Mouse (Mus musculus) ovary, adult 18-20 months (tissue): ENCODE data around the gene Chpf.

ENCODE experiments used
- DNase-seq: peaks from one replicate; pipeline ENCODE4 v3.0.0; 2022; ENCODE audit warnings: low spot score, mixed read lengths

The Chpf gene

DNA sequence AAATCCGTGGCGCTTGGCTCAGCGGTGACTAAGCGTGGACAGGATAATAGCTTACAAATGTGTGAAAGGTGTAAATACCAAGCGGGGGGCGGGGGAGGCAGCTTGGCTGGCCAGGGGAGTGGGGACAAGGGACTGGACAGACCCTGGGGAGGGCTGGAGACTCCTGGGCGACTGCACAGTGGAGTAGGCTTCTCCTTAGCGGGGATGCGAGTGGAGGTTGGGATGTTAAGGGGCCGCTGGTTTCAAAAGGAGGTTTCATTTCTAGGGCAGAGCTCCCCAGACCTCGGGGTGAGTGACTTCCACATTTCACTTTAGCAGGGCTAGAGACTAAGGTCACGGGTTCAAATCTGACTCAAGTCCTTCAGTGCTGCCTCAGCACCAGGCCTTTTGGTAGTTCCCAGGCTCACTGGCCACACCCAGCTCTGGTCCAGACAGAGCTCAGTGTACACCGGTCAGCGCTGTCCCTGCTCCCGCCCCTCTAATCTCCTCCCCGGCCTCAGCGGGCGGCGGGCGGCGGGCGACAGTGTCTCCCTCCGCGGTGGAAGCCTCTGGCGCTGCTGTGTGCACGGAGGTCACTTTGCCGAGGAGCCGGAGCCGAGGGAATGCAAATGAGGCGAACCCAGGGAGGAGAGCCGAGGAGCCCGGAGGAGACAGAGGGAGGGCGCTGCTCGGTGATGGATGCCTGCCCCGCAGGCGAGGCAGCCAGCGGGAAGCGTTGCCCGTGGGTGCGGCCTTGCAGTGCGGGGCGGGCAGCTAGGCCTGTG lies 20.9 kb downstream of the Chpf start:
- DNase-seq, result peak; percentile 47

DNA sequence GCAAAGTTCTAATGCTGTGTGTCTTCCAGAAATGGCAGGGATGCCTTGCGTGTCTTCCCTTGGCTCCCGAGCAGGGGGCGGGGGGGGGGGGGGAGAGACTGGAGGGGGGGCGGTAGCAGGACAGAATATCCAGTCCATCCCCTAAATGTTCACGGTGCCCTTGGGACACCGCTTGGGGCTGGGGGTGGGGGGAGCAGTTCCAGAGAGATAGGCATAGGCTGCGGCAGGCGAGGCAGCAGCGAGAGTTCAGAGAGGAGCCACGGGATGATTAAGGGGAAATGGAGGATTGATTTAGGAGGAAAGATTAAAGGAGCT lies 21.4 kb downstream of the Chpf start:
- DNase-seq, result no peak

DNA sequence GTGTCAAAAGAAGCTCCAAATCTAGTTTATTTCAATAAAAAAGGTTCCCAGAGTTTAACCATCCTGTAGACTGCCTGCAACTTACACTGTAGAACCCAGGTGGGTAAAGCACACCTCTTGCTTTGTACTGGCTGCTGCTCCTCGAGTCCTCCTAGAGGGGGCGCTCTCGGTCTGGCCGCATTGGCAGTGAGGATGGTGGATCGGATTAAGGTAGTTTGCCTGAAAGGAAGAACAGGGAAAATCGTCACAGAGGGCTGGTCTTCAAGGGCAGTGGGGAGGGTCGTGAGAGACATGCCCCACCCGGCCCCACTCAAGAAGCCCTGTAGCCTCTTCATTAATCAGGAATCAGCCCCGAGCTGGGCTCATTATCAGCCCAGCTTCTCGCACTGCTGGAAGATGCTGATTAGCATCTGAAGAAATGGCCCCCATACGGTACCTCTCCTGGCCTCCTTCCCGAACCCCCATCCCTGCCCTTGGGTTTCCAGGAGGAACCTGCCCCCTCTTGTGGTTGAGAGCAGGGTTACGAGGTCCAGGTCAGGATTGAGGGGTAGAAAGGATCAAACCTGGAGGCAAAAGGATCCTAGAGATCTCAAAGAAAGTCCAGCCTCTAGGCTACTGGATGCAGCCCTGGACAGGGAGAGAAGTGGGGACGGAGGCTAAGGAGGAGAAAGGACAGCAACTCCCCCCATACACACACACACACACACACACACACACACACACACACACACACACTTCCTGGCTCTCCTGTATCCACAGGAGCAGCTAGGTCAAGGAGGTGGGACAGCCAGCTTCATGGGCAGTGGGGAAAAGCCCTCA lies 22.2 kb downstream of the Chpf start:
- no peak for DNase-seq

DNA sequence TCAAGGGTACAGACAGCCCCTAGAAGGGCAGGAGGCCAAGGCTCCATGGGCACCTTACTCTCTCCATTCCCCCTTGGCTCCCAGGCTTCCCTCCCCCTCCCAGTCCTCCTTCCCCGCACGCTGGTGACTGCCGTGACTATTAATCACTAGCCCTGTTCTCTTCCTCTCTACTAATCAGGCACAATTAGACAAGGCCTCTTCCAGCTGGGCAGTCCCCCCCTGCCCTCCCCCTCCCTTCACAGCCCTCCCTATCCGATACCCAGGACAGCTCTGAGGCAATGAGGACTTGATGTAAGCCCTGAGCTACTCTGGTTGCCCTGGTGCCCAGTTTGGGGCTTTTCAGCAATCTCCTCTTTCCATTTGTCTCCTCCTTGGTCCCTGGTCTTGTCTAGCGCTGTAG lies 23.2 kb downstream of the Chpf start:
- DNase-seq, result no peak

DNA sequence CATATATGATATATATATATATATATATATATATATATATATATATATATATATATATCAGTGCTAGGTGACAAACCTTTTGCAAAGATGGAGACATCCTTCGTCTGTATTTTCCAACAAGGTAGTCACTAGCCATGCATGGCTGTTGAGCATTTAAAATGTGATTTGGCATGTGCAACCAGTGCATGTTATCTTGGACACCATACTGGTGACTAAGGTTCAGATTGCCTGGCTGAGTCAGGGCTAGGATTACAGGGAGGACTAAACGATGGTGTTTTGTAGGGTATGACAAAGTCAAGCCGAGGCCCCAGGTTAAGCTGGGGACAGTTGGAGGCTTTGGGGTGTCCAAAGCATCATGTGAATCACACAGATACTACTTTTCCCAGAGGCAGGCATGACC lies 23.7 kb downstream of the Chpf start:
- DNase-seq, result no peak

DNA sequence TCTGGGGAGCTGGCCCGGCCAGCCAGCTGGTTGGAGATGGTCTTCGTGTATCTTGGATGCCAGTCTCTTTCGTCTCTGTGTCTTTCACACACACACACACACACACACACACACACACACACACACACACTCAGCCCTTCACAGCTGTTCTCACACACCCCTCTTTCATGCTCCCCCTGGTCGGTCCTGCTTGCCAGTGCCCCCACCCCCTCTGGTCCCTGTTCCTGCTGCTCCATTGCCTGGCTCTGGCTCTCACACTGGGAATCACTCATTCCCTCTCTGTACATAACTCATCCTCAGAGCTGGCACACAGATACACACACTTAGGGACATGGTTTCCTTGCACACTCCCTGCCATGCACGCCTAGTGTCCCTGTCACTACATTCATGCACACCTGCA lies 27.2 kb downstream of the Chpf start:
- DNase-seq, result no peak

DNA sequence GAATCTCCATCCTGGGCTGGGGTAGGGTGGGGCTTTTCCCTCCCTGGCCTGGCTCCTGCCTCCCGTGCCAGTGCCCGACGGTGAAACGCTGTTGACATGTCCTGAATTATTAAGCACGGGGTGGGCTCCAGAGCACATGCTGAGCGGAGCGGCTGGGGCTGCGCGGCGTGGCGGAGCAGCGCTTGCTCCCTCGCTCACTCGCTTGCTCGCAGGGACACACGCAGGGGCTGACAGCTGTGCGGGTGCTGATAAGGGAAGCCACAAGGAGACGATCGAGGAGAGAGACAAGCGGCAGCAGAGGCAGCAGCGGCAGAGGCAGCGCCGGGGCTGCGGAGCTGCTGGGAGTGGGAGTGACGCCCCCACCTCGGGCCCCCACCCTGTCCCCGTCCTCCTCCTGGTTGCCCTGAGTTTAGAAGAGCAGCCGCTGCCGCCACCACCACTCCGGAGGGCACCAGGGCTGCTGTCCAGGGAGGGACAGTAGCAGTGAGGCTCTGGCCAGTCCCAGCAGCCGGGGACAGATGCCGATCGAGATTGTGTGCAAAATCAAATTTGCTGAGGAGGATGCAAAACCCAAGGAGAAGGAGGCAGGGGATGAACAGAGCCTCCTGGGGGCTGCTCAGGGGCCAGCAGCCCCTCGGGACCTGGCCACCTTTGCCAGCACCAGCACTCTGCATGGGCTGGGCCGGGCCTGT lies 28.6 kb downstream of the Chpf start, which contains the start of gene Asic4:
TSS of gene Asic4 (plus strand) at position 123 of the 692 bp plus-strand sequence.
- DNase-seq, result no peak

DNA sequence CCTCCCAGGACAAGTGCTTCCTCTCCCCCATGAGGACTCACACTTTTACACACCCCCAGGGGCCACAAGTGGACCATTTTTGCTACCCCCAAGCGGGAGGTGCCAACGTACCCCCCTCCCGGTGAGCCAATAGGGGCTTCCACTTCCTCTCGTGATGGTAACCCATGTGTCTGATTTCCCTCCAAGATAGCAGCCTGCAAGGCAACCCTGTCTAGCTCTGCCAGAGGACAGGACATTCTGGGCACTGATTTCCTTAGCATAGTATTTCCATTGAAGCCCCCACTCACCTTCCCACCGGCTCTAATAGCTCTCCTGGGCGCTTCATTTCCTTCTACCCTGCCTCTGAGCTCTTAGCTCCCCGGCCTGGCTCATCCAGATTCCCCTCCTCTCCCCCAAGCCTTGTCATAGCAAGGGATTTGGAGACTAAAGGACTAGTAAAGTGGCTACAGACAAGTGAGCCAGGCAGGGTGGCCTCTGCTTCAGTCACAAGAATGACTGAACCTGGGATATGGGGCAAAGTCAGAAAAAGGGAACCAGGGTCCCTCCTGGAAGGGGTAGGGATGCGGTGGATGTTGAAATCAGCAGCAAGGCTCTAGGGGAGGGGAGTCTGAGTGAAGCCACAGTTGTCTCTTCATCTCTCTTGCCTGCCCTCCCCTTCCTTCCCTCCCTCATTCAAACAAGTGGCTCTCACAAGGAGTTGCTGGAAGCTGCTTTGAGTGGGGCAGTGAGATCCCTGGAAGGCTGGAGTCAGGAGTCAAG lies 29.6 kb downstream of the Chpf start:
- DNase-seq, result no peak

DNA sequence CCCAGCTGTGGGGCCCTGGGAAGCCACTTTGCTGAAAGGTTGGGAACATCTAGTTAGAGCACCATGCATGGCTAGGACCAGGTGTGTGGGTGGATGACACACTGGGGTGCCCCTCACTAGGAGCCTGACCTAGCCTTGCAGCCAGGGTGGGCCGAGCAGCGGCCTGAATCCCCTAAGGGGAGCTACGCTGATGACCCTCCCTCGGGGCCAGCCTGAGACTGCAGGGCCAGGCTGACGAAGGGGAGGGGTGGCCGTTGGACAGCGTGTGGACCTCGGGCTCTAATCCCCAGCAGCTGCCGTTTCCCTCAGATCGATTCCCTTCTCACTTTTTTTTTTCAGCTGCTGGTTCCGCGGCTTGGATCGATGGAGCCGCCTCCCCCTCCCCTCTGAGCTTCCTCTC lies 30.2 kb downstream of the Chpf start:
- no peak for DNase-seq

DNA sequence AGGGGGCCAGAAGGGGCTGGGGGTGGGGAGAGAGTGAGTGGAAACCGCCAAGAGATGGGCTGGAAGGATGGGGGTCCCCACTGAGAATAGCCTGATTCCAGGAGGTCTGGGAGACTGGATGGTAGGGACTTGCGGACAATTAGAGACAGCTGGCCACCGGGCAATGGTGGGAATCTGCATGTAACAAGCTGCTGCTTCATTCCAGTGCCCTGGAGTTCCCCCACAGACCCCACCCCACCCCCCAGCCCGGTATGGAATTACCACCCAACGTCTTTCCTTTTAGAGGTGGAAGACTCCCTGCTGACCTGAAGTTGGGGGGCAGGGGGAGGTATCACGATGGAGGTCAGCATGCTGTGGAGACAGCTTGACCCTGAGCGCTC lies 31.1 kb downstream of the Chpf start:
- DNase-seq, result no peak

DNA sequence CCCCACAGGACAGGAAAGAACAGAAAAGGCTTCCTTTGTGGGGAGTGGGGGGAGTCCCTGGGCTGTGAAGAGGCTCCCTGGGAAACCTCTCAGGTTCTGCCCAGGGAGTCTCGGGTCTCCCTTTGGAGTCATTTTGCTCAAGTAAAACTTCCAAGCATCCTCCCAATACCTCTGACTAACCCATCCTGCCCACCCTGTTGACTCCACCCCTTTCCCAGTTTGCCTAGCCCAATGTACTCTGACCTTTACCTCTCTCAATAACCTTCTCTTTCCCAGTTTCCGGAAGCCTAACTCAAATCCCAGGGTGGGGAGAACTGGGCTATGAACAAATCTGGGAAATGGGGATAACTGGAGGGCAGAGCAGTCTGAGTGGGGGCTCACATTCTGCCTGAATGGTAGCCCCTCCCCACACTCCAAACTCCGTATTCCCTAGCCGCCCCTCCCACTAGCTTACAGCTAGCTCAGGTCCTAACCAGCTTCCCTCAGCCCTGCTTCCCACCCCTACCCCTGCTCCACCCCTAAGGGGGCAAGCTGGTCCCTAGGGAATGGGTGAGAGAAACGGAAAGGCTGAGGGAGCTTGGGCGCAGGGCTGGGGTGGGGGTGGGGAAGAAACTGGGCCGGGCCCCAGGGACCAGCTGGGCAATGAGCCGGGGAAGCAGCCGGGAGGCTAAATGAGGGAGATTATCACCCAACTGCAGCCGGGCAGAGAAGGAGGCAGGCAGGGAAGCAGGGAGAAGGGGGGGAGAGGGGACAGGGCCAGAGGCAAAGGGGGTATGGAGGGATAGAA lies 31.6 kb downstream of the Chpf start:
- DNase-seq, result no peak

DNA sequence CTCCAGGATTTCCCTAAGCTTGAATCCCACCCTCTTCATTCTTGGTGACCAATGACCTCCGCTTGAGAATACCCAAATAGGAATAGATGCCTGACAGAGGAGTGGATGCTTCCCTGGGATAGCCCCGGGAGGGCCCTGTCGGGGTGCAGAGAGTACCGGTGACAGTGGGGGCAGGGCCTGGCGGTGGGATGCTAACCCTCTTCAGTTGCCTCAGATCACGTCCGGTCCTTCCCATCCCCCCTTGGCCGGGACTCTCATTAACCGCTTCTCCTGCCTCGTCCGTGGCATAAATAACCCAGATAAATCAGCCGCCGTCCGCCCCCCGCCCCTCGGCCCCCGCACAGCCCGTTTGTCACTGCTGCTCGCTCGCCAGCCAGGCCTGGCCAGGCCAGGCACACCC lies 32.5 kb downstream of the Chpf start:
- no peak for DNase-seq

DNA sequence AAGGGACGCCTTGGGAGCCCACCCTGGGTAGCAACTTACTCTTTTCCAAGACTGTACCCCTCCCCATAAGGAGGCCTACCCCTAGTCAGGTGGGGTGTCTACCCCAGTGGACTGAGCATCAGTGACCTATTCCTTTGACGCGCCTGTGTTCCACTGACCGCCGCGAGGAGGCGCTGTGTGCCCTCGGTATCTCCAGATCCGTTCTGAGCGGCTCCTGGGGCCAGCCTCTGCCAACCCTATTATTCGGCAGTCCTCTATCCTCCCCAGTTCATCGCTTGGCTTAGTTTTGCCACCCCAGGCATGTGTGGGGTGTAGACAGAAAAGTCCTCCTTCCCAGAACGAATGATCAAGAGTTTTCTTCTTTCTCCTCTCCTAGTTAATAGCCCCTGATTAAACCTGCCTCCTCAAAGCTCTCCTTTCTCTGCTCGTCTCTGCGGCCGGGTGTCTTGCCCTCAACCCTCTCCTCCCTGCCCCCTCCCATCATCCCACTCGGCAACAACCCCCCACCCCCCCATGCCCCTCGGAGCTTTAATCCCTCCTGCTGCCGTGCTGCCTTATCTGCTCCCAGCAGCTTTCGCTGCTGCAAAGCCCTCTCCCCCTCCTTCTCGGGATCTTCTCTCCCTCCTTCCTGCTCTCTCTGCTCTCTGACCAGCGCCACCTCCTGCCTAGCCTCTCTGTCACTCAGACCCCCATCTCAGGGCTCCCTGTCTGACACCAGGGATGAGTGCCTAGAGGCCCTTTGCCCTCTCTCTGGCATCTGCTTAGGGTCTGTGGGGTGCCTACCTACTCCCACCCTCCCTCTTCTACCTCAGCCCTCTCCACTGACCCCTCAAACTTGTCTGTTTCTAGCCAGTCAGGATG lies 33.1 kb downstream of the Chpf start:
- no peak for DNase-seq

DNA sequence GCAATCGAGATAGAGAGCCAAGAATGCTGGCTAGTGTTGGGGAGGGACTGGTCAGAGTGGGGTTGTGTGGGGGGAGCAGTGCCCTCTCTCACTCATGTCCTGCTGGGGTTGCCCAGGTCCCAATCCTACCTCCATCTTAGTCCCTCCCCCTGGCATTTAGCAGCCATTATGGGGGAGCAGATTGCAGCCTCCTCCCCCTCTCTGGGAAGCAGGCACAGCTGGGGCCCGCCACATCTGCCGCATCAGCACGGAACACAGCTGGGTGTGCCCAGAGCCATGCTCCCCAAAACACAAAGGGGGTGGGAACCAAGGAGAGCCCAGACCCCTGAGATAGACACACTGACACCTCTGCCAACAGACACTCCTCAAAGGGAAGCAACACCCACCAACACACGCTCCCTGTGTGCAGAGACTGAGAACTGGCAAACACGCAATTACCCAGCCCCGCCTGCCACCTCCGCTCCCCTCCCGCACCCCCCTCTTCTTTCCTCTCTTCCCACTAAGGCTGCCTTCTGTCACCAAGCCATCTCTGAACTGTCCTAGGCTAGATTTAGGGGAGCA lies 33.9 kb downstream of the Chpf start:
- no peak for DNase-seq

DNA sequence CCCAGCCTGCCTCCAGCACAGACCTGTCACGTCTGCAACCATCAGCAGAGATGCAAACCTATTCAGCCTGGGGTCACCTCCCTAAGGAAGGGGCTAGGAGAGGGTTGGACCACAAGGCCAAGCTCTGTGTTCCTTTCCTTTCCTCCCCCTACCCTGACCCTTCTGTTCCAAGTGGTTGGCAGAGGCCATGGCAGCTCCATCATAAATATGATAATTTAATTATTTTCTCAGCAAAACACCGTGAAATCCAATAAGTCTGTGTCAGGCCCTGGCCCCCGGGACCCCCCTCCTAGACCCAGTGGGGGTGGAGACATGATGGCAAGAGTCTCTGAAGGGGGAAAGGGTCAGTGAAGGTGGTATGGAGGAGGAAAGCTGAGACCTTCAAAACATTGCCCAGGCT lies 34.9 kb downstream of the Chpf start:
- no peak for DNase-seq

DNA sequence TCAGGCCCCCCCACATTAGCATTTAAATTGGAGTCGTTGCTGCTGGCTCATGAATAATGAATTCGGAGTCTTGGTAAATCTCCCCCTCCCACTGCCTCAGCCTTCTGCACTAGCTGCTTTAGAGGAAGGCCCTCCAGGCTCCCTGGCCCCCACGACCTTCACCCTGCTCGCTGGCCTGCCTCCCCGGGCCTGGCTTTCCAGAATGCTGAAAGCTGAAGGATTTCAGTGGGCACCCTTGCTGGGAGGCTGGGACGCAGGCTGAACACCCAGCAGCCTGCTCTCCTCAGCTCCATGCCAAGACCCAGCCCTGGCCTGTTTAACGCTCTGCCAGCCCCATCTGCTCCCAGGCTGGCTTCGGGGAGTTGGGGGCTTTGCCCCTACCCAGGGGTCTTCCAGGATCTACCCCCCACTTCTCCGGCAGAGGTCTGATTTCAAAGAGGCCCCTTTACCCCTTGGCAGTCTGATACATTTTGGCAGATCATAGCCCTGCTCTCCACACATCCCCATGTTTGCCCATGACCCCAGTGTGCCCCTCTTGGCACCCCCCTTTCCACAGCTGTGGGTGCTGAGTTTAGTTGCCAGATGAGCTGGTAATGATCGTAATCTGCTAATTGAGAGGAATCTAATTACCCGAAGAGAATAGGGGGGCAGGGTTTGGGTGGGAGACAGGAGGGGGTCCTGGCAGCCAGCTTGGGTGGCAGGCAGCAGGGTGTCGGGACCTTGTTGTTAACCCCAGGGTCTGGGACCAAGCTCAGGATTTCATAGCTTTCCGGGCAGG lies 35.7 kb downstream of the Chpf start:
- DNase-seq, result no peak

DNA sequence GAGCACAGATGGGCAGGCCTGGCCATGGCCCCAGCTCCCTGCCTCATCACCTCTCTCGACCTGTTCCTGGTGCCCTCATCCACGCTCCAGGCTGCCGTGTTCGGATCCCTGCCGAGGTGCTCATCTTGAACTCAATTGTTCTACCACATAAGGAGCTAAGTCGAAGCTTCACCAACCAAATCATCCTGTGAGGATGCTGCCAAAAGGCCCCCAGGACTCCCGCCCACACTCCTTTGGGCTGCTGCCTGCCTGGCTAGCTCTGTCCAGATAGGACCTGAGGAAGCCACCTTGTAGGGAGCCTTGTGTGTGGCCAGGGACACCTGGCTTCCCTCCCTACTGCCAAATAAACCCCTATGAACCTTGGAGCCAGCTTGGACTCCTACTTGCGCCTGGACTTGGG lies 36.3 kb downstream of the Chpf start:
- no peak for DNase-seq

DNA sequence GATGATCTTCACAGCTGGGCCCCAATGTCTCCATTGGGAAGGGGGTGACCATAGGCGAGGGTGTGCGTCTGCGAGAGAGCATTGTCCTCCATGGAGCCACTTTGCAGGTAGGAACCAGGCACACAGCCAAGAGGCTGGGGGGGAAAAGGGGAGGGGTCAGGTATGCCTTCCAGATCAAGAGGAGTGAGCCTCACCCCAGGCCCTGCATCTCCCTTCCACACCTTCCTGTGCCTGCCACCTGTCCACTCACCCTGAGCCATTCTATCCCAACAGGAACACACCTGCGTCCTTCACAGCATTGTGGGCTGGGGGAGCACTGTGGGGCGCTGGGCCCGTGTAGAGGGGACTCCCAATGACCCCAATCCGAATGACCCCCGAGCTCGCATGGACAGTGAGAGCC lies 36.9 kb downstream of the Chpf start:
- DNase-seq, result no peak

DNA sequence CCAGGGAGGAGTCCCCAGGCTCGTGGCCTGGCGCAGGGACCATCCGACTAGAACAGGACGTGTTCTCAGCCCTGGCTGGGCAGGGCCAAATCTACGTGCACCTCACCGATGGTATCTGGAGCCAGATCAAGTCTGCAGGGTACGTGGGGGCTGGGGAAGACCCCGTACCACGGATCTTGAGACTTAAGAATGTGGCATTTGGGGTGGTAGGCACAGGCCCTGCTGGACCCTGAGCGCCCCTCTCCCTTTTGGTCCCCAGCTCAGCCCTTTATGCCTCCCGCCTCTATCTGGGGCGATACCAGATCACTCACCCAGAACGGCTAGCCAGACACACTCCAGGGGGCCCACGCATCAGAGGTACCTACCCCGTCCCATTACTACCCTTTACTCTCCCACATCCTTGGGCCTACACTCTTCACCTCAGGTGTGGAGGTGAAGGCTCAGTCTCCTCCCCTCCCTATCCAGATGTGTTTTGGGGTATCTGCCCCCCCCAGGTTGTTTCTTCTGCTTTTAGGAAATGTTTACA lies 37.6 kb downstream of the Chpf start:
- no peak for DNase-seq
